Mouse (Mus musculus) embryonic facial prominence, embryonic 11.5 days (tissue): Measurements from ENCODE around the gene Rpl34. TPM values are rescaled to one million over a fixed set of nuclear protein-coding genes. Genes with fewer than 3 reads are reported as not detected.

ENCODE experiments used
- ATAC-seq: fragments of 200-750 bp; cut with Nextera tagmentation; replicated peaks from 2 replicates; pipeline ENCODE4 v1.8.0; 2017; ENCODE audit warnings: low read depth; ENCODE audit not compliant: insufficient number of reproducible peaks, low FRiP score, low TSS enrichment
- DNase-seq: peaks from one replicate; pipeline ENCODE4 v3.0.0-alpha.2; 2015; ENCODE audit warnings: low spot score
- H3K27ac ChIP-seq: fragments of 300-500 bp; sonication (generic); replicated peaks from 2 replicates; pipeline ENCODE4 v1.5.1; 2014; ENCODE audit warnings: mild to moderate bottlenecking, low read depth, low read length, control low read depth
- H3K27me3 ChIP-seq: fragments of 300-500 bp; sonication (generic); 2 replicates; pipeline ENCODE4 v1.6.1; 2014; ENCODE audit warnings: mild to moderate bottlenecking, low read length, moderate library complexity, mixed read lengths; ENCODE audit not compliant: control insufficient read depth, insufficient read depth
- H3K36me3 ChIP-seq: fragments of 300-500 bp; sonication (generic); replicated peaks from 2 replicates; pipeline ENCODE4 v1.6.1; 2014; ENCODE audit warnings: low read depth, mild to moderate bottlenecking, low read length, moderate library complexity, mixed read lengths; ENCODE audit not compliant: control insufficient read depth, insufficient read depth
- H3K4me1 ChIP-seq: fragments of 300-500 bp; sonication (generic); 2 replicates; pipeline ENCODE4 v1.6.1; 2014; ENCODE audit warnings: low read length, mixed read lengths; ENCODE audit not compliant: control insufficient read depth, insufficient read depth
- H3K4me2 ChIP-seq: fragments of 300-500 bp; sonication (generic); 2 replicates; pipeline ENCODE4 v1.6.1; 2014; ENCODE audit warnings: low read depth, mild to moderate bottlenecking, control low read depth, low read length, moderate library complexity
- H3K4me3 ChIP-seq: fragments of 300-500 bp; sonication (generic); 2 replicates; pipeline ENCODE4 v1.5.1; 2014; ENCODE audit warnings: low read depth, low read length, control low read depth
- H3K9ac ChIP-seq: fragments of 300-500 bp; sonication (generic); replicated peaks from 2 replicates; pipeline ENCODE4 v1.6.1; 2014; ENCODE audit warnings: mild to moderate bottlenecking, control low read depth, low read length
- H3K9me3 ChIP-seq: fragments of 300-500 bp; sonication (generic); replicated peaks from 2 replicates; pipeline ENCODE4 v1.6.1; 2016; ENCODE audit warnings: mild to moderate bottlenecking, low read length, inconsistent platforms, mixed read lengths; ENCODE audit not compliant: control insufficient read depth
- WGBS: fragments of 180-500 bp; shearing (Covaris S2); extraction: QIAGEN DNeasy Blood & Tissue Kit; methylation state at CpG from one replicate; pipeline ENCODE4 v1.1.7; 2014; 5-methylcytosine and 5-hydroxymethylcytosine counted together
- polyA plus RNA-seq: library from polyadenylated mRNA; unstranded; fragments of >200 nt; fragmentation: Nextera tagmentation; extraction: Ambion mirVana; gene quantifications from 2 replicates; pipeline ENCODE4 v1.2.1, GENCODE M21; 2014

Rpl34 gene
- polyA plus RNA-seq, 1 experiment from 2014 or later: 760 TPM

DNA sequence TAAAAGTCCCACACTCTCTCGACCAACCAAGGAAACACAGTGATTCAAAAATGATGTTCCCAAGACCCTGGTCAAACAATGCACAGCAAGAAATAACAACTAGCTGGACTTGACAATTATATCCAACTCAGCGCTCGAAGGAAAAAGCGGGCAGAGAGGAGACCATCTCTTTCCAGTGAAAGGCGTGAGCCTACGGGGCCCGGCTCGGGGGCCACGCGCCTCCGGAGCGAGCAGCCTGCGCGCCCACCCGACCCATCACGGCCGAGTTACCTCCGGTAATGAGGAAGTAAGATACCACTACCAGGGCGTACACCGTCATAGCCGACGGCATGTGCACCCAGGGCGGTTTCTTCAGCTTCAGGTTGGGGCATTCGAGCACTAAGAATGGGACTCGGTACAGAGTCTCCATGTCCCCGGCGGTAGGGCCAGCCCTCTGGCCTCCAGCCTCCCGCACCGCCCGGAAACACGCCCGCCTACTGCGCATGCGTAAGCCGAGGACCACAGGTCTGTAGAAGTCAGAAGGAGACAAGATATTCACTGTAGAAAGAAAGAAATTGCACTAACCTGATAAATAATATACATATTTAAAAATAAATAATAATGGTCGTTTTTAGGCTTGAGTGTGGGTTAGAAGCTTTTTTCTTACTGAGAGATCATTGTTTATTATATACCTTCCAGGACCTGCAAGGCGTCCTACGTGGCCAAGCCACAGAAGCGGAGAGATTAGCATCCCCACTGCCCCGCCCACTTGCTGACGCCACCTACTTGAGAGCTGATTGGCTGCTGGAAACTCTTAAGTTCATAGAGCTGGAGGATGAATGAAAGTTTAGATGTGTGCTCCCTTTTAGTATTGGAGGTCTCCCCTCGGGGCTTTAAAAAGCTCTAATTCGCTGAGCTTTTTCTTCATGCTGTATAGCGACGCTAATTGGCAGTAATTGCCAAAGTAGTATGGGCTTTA, 21.0 kb downstream of the Rpl34 start, which contains the start of gene Ostc:
Ostc (minus strand) TSS at position 478 of the 958 bp plus-strand sequence.
- H3K36me3 ChIP-seq: no peaks in the 10 kb centered on the region
- no peaks in the 10 kb centered on the region for H3K4me1 ChIP-seq
- peak; percentile 99 for DNase-seq
- peak within 1 kb of the TSS; percentile 57 for H3K27ac ChIP-seq
- H3K27me3 ChIP-seq: no peaks in the 10 kb centered on the region
- peak within 1 kb of the TSS; percentile 74 for H3K9ac ChIP-seq
- H3K9me3 ChIP-seq: no peaks in the 10 kb centered on the region
- peak within 1 kb of the TSS; percentile 70 for H3K4me2 ChIP-seq
- WGBS: under 1% methylated on average over 45 of the region's 45 CpGs
- peak; percentile 98 for ATAC-seq
- peak within 1 kb of the TSS; percentile 76 for H3K4me3 ChIP-seq

GRCm38 (mm10) chr3:130708529-130708928, 21.7 kb downstream of the Rpl34 start:
- ATAC-seq (no peak), DNase-seq (peak; percentile 27)
- Histone ChIP-seq H3K9me3 (no peaks in the 10 kb centered on the region), H3K4me1 (no peaks in the 10 kb centered on the region), H3K4me2 (peak overlapping the region; percentile 70), H3K27me3 (no peaks in the 10 kb centered on the region), H3K27ac (no peak overlapping the region), H3K4me3 (peak overlapping the region; percentile 76), H3K36me3 (no peaks in the 10 kb centered on the region), H3K9ac (peak overlapping the region; percentile 74)
- WGBS: 0% methylated on average over 5 of the region's 5 CpGs

DNA sequence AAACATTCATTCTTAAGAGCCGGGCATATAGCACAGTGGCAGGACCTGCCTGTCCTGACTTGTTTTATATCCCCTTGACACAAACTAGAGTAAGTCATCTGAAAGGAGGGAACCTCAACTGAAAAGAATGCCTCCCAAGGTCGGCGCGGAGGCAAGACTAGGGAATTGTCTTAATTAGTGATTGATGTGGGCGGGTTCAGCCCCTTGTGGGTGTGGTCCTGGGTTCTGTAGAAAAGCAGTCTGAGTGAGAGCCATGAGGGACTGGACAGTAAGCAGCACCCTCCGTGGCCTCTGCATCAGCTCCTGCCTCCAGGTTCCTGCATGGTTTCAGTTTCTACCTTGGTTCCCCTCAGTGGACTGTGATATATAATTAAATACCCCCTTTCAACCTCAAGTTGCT, 27.9 kb downstream of the Rpl34 start:
- 82% methylated on average over 6 of the region's 6 CpGs for WGBS
- H3K4me2 ChIP-seq: no peak overlapping the region
- DNase-seq: no peak
- H3K9ac ChIP-seq: no peak overlapping the region
- H3K9me3 ChIP-seq: no peaks in the 10 kb centered on the region
- no peaks in the 10 kb centered on the region for H3K4me1 ChIP-seq
- ATAC-seq: no peak
- no peaks in the 10 kb centered on the region; the same call in none of the 2 replicates for H3K36me3 ChIP-seq
- H3K27ac ChIP-seq: no peak overlapping the region
- no peaks in the 10 kb centered on the region for H3K27me3 ChIP-seq
- no peak overlapping the region for H3K4me3 ChIP-seq

- WGBS: 89% methylated on average over 4 of the region's 4 CpGs
- Histone ChIP-seq H3K27ac (no peak overlapping the region), H3K9ac (no peak overlapping the region), H3K27me3 (no peaks in the 10 kb centered on the region), H3K36me3 (peaks cover 7% of the 10 kb centered on the region), H3K9me3 (no peaks in the 10 kb centered on the region), H3K4me2 (no peak overlapping the region), H3K4me1 (no peaks in the 10 kb centered on the region), H3K4me3 (no peak overlapping the region)
- DNase-seq (no peak), ATAC-seq (no peak)
Measured at GRCm38 (mm10) chr3:130697622-130698021, 32.6 kb downstream of the Rpl34 start.

GRCm38 (mm10) chr3:130694705-130695104, 35.5 kb downstream of the Rpl34 start:
- ATAC-seq (no peak), DNase-seq (no peak)
- 93% methylated on average over 7 of the region's 7 CpGs for WGBS
- H3K9me3 ChIP-seq: no peaks in the 10 kb centered on the region
- H3K4me2 ChIP-seq: no peak overlapping the region
- H3K4me1 ChIP-seq: no peaks in the 10 kb centered on the region
- no peaks in the 10 kb centered on the region for H3K27me3 ChIP-seq
- no peak overlapping the region for H3K4me3 ChIP-seq
- H3K36me3 ChIP-seq: peaks cover 7% of the 10 kb centered on the region
- no peak overlapping the region for H3K9ac ChIP-seq
- no peak overlapping the region for H3K27ac ChIP-seq

- Histone ChIP-seq H3K9ac (no peak overlapping the region), H3K27ac (no peak overlapping the region), H3K4me1 (no peaks in the 10 kb centered on the region), H3K27me3 (no peaks in the 10 kb centered on the region), H3K36me3 (peaks cover 7% of the 10 kb centered on the region), H3K9me3 (no peaks in the 10 kb centered on the region), H3K4me3 (no peak overlapping the region), H3K4me2 (no peak overlapping the region)
- DNase-seq: peak; percentile 61
- ATAC-seq: no peak
- WGBS: 70% methylated on average over 9 of the region's 9 CpGs
Measured at GRCm38 (mm10) chr3:130694041-130694593, 36.1 kb downstream of the Rpl34 start.

DNA sequence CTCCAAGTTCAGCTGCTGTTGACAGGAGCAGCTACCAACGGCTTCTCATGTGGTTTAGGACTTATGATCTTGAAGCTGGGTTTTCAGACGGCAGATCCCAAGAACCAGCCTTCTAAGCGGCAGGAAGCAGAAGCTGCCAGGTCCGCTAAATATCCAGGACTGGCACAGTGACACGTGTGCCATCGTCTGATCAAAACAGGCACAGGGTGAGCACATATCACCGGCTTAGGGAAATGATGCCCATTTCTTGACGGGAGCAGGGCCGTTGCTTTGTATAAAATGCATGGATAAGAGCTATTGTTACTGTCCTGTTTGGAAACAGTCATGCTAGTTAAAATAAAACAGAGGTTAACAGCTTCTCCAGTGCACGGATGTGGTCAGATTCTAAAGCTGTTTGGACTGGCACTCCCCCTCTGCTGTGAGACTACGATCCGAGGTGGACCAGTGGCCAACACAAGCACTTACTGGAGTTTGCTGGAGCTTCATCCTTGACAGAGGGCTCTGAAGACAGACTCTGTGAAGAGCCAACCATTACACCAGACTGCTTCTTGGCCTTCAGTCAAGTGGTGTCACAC, 38.5 kb downstream of the Rpl34 start:
- Histone ChIP-seq H3K27ac (no peak overlapping the region), H3K4me3 (peak overlapping the region; percentile 27), H3K9ac (peak overlapping the region; percentile 47; the same call in 1 of the 2 replicates), H3K36me3 (peaks cover 7% of the 10 kb centered on the region), H3K27me3 (no peaks in the 10 kb centered on the region), H3K4me1 (no peaks in the 10 kb centered on the region), H3K9me3 (no peaks in the 10 kb centered on the region), H3K4me2 (peak overlapping the region; percentile 58)
- WGBS: 50% methylated on average over 12 of the region's 12 CpGs
- DNase-seq (no peak), ATAC-seq (no peak; the same call in 1 of the 2 replicates)
